Mouse (Mus musculus) kidney, adult 2 months (tissue): Measurements from ENCODE around the gene Stxbp6. TPM values are rescaled to one million over a fixed set of nuclear protein-coding genes. Genes with fewer than 3 reads are reported as not detected.
A peak's percentile ranks its signal among the peaks of the same experiment; 100 is the strongest.

Experiments used
- DNase-seq: peaks from one replicate; pipeline ENCODE4 v3.0.0; 2021
- H3K27ac ChIP-seq: fragments of 200-500 bp; 2 replicates; pipeline ENCODE4 v1.5.1; 2012; ENCODE audit warnings: low read depth, low read length, control low read depth, inconsistent platforms; ENCODE audit not compliant: insufficient read depth
- H3K27me3 ChIP-seq: fragments of 200-500 bp; replicated peaks from 2 replicates; pipeline ENCODE4 v1.6.1; 2012; ENCODE audit warnings: mild to moderate bottlenecking, moderate library complexity, low read length, inconsistent platforms; ENCODE audit not compliant: control insufficient read depth, insufficient read depth
- H3K36me3 ChIP-seq: fragments of 200-500 bp; 2 replicates; pipeline ENCODE4 v1.6.1; 2012; ENCODE audit warnings: mild to moderate bottlenecking, moderate library complexity, low read length, inconsistent platforms; ENCODE audit not compliant: control insufficient read depth, insufficient read depth
- H3K4me1 ChIP-seq: fragments of 200-500 bp; 2 replicates; pipeline ENCODE4 v1.6.1; 2011; ENCODE audit warnings: low read length; ENCODE audit not compliant: control insufficient read depth, insufficient read depth
- H3K4me3 ChIP-seq: fragments of 200-500 bp; 2 replicates; pipeline ENCODE4 v1.5.1; 2011; ENCODE audit warnings: mild to moderate bottlenecking, low read depth, low read length, control low read depth; ENCODE audit not compliant: insufficient read depth
- CTCF ChIP-seq: fragments of 200-500 bp; conservative IDR thresholded peaks from 2 replicates; pipeline ENCODE4 v1.5.1; 2011; ENCODE audit warnings: low read depth, mild to moderate bottlenecking, control low read depth, low read length, moderate library complexity, mixed read lengths; ENCODE audit not compliant: insufficient read depth, insufficient read length
- POLR2A ChIP-seq: fragments of 200-500 bp; IDR thresholded peaks from one replicate; pipeline ENCODE4 v1.6.1; 2011; ENCODE audit warnings: low read depth, low read length, control low read depth
- WGBS: fragments of 180-500 bp; shearing (Covaris S2); methylation state at CpG from one replicate; pipeline ENCODE4 v1.1.7; 2018; 5-methylcytosine and 5-hydroxymethylcytosine counted together
- polyA plus RNA-seq: library from polyadenylated mRNA; depleted of rRNA; stranded (reverse); fragments of >200 nt; gene quantifications from 2 replicates; pipeline ENCODE4 v1.2.3, GENCODE M21; 2012

The Stxbp6 gene
- polyA plus RNA-seq, 1 experiment, result 19.3 TPM

- Histone ChIP-seq H3K36me3 (no peaks in the 10 kb centered on the region), H3K4me3 (no peak overlapping the region), H3K4me1 (no peaks in the 10 kb centered on the region), H3K27me3 (no peaks in the 10 kb centered on the region), H3K27ac (no peak overlapping the region)
- TF ChIP-seq CTCF, result no peak
- TF ChIP-seq POLR2A, result no peak
- 91% methylated on average over 1 of the region's 1 CpGs for WGBS
- DNase-seq, result no peak
Measured at GRCm38 (mm10) chr12:44850516-44850915, 224.0 kb downstream of the Stxbp6 start.

- no peaks in the 10 kb centered on the region for H3K27me3 ChIP-seq
- 35% methylated on average over 3 of the region's 3 CpGs for WGBS
- H3K4me3 ChIP-seq, result no peak overlapping the region
- no peak overlapping the region for H3K27ac ChIP-seq
- no peaks in the 10 kb centered on the region for H3K36me3 ChIP-seq
- no peaks in the 10 kb centered on the region for H3K4me1 ChIP-seq
- TF ChIP-seq POLR2A, result no peak
- TF ChIP-seq CTCF, result 0 out of 2 replicates have a peak, but pooled peaks have one; percentile 3
- peak; percentile 50 for DNase-seq
Measured at GRCm38 (mm10) chr12:44848483-44849221, 225.9 kb downstream of the Stxbp6 start.

DNA sequence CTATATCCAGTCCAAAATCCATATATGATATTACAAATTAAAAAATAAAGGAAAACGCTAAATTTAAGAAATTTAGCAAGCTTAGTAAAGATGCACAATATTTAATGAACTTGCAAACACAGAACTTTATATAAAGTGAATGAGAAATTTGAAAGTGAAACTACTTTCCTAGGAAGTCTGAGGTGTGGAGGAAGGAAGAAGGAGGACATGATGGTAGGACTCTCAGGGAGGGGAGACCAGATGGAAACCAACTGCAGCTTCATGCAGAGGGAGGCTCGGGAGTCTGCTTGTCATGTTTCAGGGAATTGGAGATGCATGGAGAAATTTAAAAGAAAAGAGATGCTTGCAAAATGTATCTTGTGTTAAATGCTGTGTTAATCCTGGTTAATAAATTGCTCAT lies 233.9 kb downstream of the Stxbp6 start:
- no peak for DNase-seq
- WGBS, result 58% methylated on average over 2 of the region's 2 CpGs
- H3K4me3 ChIP-seq, result no peak overlapping the region
- H3K27ac ChIP-seq, result no peak overlapping the region
- TF ChIP-seq CTCF (no peak), POLR2A (no peak)
- no peaks in the 10 kb centered on the region for H3K4me1 ChIP-seq
- H3K36me3 ChIP-seq, result no peaks in the 10 kb centered on the region
- H3K27me3 ChIP-seq, result no peaks in the 10 kb centered on the region

DNA sequence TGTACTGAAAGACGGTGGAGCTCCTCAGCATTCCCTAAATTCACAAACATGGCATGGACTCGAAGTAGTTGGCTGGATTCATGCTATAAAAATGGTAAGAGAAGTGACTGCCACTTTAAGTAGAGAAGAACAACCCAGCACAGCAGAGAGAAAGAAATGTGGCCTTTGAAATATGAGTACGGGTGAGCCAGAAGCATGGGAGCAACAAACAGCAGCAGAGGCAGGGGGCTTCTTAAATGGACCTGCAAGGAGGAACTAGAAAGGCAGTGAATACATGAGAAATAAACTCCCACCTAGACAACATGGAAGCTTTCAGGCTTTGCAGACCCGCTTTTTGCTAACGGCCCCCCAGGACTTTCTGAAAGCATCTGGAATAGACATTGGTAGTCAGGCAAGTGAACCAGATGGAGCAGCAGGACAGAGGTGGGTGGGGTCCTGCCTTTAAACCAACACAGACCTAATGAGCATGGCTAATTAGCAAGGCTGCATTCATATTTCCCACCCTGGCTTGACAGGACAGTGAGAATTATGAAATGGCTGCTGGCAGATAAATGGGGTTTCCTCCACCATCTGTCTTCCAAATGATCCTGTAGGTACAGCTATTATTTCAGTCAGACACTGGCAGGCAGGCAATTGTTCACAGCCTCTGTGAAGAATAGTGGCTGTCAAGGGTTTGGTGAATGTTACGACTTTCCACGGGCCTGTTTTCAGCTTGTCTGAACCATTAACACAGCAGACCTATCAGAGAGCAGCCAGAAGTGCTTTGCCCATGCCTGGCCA lies 234.7 kb downstream of the Stxbp6 start:
- DNase-seq, result no peak
- Histone ChIP-seq H3K27ac (no peak overlapping the region), H3K27me3 (no peaks in the 10 kb centered on the region), H3K4me1 (no peaks in the 10 kb centered on the region), H3K36me3 (no peaks in the 10 kb centered on the region), H3K4me3 (no peak overlapping the region)
- whole genome bisulfite sequencing, result 37% methylated on average over 7 of the region's 7 CpGs
- TF ChIP-seq POLR2A (no peak), CTCF (no peak)

DNA sequence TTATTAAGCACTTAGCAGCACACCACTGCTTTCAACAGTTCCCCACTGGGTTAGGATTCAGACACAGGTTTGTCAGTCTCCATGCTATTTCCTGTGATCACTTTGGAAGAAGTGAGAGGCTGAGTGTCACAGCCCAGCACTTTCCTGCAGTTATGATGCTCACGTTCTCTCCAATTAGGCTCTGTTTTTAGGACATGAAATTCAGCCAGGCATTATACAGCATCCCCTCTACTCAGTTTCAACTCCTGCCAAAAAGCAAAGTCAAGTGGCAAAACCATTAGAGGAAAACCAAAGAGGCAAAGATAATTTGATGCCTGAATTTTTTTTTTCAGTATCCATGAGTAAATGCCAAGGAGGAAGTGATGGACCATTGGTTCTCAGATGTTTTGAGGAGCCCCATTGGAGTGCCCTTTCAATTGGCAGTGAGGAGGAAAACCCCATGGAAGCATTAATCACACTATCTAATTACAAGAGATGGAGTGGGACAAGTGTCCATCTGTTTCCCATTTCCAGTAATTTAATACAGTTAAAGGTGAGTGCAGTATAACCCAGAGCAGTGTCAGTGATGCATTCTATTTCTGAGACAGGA lies 238.5 kb downstream of the Stxbp6 start:
- TF ChIP-seq POLR2A (no peak), CTCF (no peak)

DNA sequence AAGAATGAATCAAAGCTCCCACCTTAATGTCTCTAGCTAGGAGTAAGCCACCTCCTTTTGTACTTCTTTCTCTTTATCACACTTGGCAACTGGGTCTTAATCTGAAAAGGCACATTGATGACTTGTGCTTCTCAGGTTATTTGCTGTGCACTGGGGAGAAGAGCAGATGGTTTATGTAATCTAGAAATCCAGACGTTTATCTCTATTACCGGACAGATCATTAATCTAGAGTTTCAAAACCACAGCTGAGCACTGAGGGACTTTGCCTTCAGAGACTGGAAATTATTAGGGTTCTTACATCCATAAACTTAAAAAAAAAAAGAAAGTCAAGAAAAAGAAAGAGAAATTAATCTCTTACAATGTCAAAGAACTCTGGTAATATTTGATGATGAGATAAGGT lies 262.6 kb downstream of the Stxbp6 start:
- no peaks in the 10 kb centered on the region for H3K4me1 ChIP-seq
- TF ChIP-seq CTCF (no peak), POLR2A (no peak)
- H3K36me3 ChIP-seq, result no peaks in the 10 kb centered on the region
- H3K27me3 ChIP-seq, result no peaks in the 10 kb centered on the region
- H3K4me3 ChIP-seq, result no peak overlapping the region
- DNase-seq, result no peak
- 32% methylated on average over 2 of the region's 2 CpGs for WGBS
- H3K27ac ChIP-seq, result no peak overlapping the region

More for the DNA sequence above, 238.5 kb downstream of the Stxbp6 start:
- H3K27me3 ChIP-seq, result no peaks in the 10 kb centered on the region
- H3K4me3 ChIP-seq, result no peak overlapping the region
- no peaks in the 10 kb centered on the region for H3K4me1 ChIP-seq
- no peak overlapping the region for H3K27ac ChIP-seq
- 36% methylated on average over 1 of the region's 1 CpGs for WGBS
- DNase-seq, result no peak
- no peaks in the 10 kb centered on the region for H3K36me3 ChIP-seq

GRCm38 (mm10) chr12:44804213-44804612 lies 270.3 kb downstream of the Stxbp6 start:
- Histone ChIP-seq H3K27me3 (no peaks in the 10 kb centered on the region), H3K27ac (no peak overlapping the region), H3K4me3 (no peak overlapping the region), H3K36me3 (no peaks in the 10 kb centered on the region), H3K4me1 (no peaks in the 10 kb centered on the region)
- no peak for DNase-seq
- TF ChIP-seq POLR2A (no peak), CTCF (no peak)
